Mouse (Mus musculus) gastrocnemius, postnatal 36 days (tissue): ENCODE measurements around the gene Agxt2. TPM values are rescaled to one million over a fixed set of nuclear protein-coding genes. Genes with fewer than 3 reads are reported as not detected.

Source experiments
- DNase-seq, 2 experiments: peaks; one replicate each; pipeline ENCODE4 v3.0.0; 2022
- intact Hi-C: fragments of 180-260 bp; cut with DNase I; formaldehyde crosslinking; loops from one replicate; pipeline ENCODE4 v1.15.1; 2025
- long read RNA-seq, 2 experiments: library from polyadenylated mRNA; stranded (forward); transcript quantifications; one replicate each; pipeline ENCODE4 v2.0.0; 2021
- total RNA-seq, 2 experiments: library from RNA; stranded (reverse); gene quantifications; 2 replicates each; pipeline ENCODE4 v1.2.3; 2021

The Agxt2 gene
- total RNA-seq, result not detected
- long read RNA-seq, experiment 1, result 0 reads
- long read RNA-seq, experiment 2, result 0 reads

DNA sequence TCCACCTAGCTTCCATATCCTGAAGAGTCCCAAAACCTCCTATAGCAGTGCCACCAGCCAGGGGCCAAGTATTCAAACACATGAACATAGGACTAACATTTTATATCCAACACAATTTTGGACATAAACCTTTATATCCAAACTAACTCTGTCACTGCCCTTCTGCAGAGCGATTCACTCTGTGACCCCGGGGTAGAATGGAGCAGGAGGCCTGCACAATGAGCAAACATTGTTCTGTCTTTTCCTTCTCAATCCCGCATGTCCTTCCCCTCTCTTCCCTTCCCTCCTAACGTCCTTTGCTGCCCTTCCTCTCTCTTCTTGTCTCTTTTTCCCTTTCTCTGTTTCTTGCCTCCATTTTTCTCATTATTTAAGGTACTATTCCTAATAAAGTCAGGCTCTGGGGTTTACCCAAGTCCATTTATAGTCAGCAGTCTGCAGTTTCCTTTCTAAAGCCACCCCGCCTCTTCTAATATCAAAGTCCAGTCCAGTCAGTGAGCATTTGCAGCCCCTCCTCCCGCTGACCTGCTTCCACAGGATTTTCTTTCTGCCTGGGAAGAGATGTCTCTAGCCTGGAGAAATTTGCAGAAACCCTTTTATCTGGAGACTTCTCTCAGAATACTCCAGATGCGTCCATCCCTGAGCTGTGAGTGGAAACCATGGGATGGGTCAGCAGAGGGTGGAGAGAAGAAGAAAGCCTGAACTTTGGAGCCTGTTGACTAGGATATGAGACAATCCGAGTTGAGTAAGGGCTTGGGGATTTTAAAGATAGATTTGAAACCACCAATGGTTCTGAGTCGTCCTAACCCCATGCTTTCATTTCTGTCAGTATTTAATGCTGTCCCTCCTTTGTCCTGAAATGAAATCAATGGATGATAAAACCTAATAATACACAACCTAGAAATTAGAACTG, at the start of gene Agxt2:
Agxt2 (plus strand) TSS at position 494 of the 910 bp plus-strand sequence.
- no peak for DNase-seq
- intact Hi-C loops, result no loop called here

DNA sequence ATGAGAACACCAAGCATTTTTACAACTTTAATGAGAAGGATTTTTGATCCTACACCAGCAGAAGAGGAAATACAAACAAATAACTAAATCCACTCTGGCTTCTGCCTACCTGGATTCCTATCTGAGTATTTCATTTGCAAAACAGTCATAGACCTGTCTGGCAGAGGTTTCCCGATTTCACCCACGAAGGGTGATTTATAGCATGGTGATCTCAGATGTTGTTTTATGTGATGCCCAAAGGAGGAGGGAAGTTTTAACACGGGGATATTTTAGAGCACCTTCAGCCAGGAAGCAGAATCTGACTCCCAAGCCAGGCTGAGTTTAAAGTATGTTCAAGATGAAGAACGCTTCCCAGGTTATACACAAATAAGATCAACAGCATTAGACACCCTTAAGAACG, 46.5 kb upstream of the Agxt2 start:
- DNase-seq, result no peak
- intact Hi-C loops, result no loop called here

- DNase-seq, result peak in 1 of 2 experiments; percentile 33
- intact Hi-C loops, result no loop called here
These were observed 44.5 kb upstream of the Agxt2 start for GRCm38 (mm10) chr15:10313522-10314455.

DNA sequence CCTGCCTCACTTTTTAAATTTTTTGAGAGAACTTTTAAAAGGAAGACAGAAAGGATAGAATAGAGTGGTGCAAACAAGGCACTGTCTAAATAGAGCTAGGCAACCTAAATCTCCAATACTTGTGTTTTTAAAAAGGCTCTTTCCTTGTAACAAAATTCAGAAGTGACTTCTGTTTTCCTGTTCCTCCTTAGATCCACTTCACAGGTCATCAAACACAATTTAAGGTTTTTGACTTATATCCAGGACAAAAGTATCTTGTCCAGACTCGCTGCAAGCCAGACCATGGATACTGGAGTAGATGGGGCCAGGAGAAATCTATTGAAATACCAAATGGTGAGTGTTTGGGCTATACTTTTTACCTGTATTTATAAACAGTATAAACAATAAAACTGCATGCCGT, 33.3 kb upstream of the Agxt2 start, which contains the start of gene Gm21973:
Gm21973 (plus strand) TSS at position 301 of the 400 bp plus-strand sequence.
- intact Hi-C loops, result no loop called here
- no peak for DNase-seq

- no peak for DNase-seq
- intact Hi-C loops, result no loop called here
These were observed 27.7 kb upstream of the Agxt2 start for GRCm38 (mm10) chr15:10330626-10331025.

DNA sequence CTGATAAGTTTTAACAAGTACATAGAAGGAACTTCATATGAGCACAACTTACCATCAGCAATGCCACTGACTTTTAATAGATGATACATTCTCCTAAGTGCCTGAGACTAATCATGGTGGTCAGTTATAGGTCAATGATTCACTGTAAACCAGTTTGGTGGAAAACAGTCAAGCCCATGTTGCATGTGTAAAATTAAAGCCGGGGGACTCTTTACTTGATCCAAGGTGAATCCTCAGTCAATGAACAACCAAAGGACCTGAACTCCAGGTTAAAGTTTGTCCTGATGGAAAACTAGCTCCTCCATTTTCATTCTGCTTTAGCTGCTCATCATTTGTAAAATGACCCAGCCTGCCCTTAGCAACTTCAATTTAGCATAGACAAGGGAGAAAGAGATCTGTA, 25.8 kb upstream of the Agxt2 start:
- DNase-seq, result no peak
- intact Hi-C loops, result no loop called here

- DNase-seq, result no peak
- intact Hi-C loops, result no loop called here
These were observed 19.7 kb upstream of the Agxt2 start for GRCm38 (mm10) chr15:10338606-10339005.

GRCm38 (mm10) chr15:10347044-10347443, 11.3 kb upstream of the Agxt2 start:
- intact Hi-C loops, result no loop called here
- DNase-seq, result no peak

- intact Hi-C loops, result no loop called here
- DNase-seq, result no peak
These were observed 8.0 kb downstream of the Agxt2 start for GRCm38 (mm10) chr15:10366331-10366730.

- intact Hi-C loops, result no loop called here
- DNase-seq, result no peak
These were observed 17.1 kb downstream of the Agxt2 start for GRCm38 (mm10) chr15:10375404-10375803.

DNA sequence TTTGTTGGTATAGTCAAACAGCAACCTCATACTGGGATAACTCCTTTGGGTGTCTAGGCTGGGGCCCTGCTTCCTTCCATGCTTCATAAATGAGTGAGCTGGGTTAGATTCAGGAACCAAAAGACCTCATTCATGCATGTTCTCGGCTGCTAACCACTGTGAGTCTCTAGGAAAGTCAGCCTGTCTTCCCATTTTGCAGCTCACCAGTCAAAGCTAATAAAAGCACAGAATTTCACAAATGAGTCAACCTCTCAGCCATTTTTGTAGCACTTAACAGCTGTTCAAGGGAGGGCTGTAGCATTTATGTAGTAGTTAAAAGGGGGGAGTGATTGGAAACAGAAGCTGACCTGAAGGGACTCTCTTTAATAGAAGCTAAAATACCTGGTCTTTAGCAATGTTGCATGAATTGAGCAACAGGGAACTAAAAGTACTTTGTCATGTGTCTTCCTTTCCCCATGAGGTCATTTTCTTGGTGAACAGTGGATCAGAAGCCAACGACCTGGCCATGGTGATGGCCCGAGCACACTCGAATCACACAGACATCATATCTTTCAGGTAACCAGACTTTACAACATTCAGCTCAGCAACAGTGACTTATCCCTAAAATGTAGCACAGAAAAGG, 20.1 kb downstream of the Agxt2 start:
- intact Hi-C loops, result no loop called here
- DNase-seq, result no peak

DNA sequence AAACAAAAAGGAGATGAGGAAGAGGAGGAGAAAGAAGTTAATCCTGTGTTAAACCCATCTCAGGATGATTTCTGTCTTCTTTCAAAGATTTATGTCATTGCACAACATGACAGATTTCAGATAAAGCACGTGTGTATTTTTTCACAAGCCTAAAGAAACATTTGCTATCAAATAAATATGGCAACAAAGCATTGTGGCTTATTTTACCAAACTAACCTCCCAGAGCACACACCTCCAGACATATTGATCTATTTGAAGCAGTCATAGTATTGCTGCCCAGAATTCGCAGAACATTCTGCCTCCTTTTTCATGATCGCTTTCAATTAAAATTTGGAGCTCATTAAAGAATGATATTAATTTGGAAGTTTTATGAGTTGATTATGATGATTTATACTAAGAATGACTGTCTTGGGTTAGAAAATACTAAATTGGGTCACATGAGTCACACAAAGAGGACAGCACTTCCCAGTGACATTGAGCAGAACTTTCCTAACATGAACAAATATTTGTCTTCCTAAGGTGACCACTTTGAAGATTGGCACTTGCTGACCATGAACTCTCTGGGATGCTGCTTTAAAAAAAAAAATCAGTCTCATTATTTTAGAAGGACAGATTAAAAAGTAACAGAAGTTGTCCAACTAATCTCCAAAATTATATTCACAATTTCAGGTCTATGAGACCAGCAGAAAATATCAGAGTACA, 21.6 kb downstream of the Agxt2 start:
- no peak for DNase-seq
- intact Hi-C loops, result no loop called here

GRCm38 (mm10) chr15:10387263-10387662, 28.9 kb downstream of the Agxt2 start:
- DNase-seq, result no peak
- intact Hi-C loops, result no loop called here

DNA sequence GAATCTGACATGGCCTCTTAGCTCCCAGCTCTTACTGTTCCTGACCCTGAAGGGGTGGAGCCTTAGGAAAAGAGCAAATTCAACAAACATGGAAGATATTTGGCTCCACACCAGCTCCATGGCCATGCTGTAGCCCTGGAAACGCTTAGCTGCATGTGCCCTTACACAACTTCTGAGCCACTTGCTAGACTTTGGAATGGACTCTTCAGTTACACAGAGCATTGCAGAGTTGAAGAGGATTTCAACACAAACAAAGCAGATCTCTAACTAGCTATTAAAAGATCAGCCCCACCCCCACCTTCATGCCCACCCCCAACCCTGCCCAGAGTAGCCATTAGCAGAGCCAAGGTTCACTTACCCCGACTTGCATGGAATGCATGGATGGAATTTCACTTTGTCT, 41.5 kb downstream of the Agxt2 start:
- DNase-seq, result no peak
- intact Hi-C loops, result no loop called here

DNA sequence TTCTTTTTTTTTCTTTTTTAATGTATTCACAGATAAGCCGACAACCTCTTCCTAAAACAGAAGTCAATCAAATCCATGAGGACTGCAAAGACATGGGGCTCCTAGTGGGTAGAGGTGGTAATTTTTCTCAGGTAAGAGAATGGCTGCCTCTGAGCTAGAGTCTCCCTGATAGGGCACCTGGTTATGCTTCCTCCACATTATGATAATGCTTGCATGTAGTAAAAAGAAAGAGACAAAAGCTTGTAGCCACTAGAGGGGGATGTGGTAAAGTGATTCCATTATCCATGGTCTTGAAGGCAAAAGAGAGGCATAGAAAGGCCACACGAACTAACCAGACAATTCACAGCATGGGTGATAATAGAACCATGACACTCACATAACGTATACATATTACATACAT, 42.1 kb downstream of the Agxt2 start:
- intact Hi-C loops, result no loop called here

DNA sequence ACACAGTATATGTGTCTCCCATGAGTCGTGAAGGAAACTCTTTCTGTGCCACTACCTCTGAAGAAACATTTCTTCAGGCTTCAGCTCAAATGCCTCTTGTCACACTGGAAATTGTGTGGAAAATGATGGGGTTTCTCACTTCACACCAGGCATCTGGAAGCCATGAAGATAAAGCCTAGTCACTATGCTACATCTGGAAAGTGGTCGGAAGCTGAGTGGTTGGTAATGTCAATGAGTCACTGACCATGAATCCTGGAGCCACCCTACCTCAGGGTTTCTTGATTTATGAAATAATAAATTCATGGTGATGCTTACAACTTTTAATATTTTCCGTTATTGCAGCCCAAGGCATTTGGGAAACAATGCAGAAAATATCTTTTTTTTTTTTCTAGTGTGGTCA, 51.5 kb downstream of the Agxt2 start:
- intact Hi-C loops, result no loop called here
- no peak for DNase-seq

More for the DNA sequence above, 42.1 kb downstream of the Agxt2 start:
- DNase-seq, result no peak

DNA sequence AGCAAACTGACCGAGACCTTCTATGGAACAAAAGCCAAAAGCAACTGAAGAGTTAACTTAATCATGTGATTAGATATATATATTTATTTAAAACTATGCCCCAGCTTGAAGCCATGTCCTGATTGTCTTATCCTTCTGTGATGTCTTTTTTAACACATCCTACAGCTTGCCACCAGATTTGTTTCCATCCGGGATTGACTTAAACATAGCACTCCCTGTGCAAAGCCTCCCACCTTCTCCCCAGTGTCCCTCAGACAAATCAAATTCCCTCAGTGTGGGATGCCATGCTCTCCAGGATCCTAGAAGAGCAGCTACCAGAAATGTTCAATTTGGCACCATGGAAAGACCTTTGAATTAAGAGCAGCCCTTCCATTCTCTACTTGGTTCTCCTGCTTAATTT, 52.5 kb downstream of the Agxt2 start:
- DNase-seq, result no peak
- intact Hi-C loops, result no loop called here

GRCm38 (mm10) chr15:10413656-10414055, 55.3 kb downstream of the Agxt2 start:
- no peak for DNase-seq
- intact Hi-C loops, result no loop called here

- no peak for DNase-seq
- intact Hi-C loops, result no loop called here
These were observed 62.9 kb downstream of the Agxt2 start for GRCm38 (mm10) chr15:10421138-10421784.

GRCm38 (mm10) chr15:10421785-10422144, 63.4 kb downstream of the Agxt2 start:
- no peak for DNase-seq
- intact Hi-C loops, result no loop called here
